Mouse (Mus musculus): ENCODE measurements at regions not wholly inside any gene's neighbourhood (a gene's known extent, or its start where the extent isn't known, plus 50 kb on each side); places are given as distances from the start of the nearest gene placed in this dataset.

DNA sequence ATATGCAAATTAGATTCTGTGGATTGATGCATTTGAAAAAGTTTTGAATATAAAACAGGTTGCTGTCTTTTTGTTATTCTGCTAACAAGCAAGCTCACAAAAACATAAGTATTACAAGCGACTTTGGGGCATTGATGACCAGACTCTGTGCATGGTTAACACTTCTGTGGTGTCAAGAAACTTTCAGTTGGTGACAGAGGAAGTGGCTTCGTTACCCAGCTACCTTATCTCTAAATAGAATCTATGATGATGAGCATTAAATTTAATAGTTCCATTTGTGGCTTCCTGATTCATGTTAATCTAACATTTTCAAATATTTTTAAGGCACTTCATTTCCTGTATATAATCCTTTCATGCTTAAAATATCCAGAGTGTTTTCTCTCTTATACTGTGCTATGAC is 100.8 kb downstream of the Tm2d1 start:
- DNase-seq (ENCODE audit: low spot score in 2 of 2), result no peak

DNA sequence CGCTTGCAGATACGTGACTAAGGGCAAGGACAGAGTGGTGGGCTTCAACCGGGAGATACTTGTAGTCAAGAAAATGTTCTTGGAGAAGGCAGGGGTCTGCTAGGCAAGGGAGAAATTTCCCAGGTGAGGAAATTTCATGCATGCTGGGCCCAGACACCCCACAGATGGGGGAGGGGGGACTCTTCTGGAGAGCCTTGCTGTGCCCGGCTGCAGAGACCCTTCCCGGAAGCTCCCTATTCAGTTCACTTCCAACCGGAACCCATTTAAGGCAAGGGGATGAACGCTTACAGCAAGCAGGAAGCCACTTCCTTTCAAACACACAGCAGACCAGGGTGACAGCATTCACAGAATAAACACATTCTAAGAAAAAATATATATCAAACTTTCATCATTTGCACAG is 124.8 kb downstream of the Tm2d1 start:
- DNase-seq (ENCODE audit: low spot score in 2 of 2), result no peak

DNA sequence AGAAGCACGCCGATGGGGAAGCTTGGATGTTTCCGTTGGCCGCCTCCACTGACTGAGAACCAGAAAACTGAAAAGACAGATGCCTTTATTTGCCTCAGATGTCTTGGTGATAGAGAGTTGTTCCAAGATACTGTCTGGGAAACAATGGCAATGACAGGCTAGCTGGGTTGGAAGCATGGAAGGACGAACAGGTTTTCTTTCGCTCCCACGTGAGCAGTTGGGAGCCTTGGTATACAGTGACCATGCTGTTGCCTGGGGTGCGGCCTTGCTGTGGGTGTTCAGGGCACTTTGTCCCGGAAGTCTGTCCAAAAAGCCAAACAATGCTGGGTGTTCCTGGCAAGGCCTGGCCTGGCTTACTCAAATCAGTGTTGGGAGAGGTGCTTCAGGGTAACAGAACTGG is 125.4 kb downstream of the Tm2d1 start:
- DNase-seq (ENCODE audit: low spot score in 2 of 2), result no peak

DNA sequence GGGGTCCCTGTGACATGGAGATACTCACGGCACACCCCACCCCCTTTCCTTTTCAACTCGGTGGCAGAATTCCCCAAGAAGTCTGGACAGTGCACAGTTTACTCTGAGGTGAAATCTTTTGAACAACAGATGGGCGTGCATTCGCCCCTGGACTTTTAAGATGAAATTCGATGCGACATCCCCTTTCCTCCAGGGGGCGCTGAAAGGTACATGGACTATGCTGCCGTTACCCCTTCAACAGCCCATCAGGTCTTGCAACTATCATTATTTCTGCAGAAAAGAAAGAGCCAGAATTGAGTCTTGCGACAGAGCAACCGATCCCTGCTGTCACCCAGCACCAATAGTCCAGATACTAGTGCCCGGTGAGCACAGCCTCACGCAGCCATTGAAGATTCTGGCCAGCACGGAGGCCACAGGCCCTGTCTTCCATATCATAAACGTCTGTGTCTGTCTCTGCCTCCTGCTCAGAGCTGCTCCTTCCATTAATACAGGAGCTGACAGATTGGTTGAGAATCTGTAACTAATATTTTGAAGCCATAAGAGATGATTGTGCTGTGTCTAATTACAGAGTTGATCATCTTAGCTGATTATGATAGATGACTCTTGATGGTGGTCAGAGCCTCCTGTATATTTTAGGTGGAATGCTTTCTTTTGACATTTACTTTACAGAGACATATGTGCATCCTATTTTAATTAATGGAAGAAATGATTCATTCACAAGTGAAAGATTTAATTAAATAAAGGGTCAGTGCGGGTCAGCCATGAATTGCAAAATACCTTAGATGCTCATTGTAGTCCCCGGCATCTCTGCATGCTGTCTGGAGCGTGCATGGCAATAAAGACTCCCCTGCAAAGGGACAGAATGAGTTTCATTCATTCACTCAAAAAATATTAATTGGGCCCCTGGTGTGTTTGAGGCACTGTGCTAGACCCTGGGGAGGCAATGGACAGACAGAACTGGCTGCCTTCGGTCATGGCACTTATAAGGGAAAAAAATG is 128.0 kb downstream of the Tm2d1 start:
- peak in 1 of 2 experiments; percentile 17 for DNase-seq (ENCODE audit: low spot score in 2 of 2)

DNA sequence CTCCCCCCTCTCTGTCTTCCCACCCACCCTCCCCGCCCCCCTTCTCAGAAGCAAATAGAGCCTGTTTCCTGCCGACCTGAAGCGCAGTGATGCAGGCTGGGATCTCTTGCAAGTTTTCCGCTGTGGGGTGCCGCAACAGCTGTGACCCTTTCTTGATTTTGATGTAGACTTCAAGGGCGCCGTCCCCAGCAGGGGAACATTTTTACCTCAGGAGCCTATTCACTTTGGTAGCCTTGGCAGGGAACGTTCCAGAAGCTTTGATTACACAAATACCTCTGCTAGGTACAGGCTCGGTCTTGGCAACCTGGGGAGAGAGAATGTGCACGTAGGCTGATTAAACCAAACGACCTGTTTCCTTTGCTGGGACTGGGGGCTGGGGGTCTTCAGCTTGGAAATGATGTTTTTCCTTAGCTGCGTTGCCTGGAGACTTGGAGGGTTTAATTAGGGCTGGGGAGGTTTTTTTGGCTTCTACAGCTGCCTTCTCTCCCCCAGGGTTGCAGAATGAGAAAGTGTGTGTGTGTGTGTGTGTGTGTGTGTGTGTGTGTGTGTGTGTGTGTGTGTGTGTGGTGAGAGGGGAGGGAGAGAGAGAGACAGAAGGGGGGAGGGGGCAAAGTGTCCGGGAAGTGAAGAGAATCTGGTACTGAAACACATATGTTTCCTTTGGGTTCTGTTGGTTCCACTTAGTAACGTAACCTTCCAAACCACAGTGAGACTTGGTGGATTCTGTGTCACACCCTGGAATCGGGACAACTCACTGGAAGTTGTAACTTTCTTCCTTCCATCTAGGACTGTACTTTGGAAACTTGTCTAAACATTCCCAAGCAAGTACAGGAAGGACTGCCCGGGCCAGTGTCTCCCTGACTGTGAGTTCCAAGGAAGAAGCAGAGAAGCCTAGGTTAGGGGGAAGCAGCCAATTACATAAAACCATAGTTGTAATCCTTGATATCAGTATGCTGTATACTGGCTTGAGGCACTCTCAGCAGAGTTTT is 138.9 kb downstream of the Tm2d1 start:
- DNase-seq (ENCODE audit: low spot score in 2 of 2), result peak; percentile 14 to 34

DNA sequence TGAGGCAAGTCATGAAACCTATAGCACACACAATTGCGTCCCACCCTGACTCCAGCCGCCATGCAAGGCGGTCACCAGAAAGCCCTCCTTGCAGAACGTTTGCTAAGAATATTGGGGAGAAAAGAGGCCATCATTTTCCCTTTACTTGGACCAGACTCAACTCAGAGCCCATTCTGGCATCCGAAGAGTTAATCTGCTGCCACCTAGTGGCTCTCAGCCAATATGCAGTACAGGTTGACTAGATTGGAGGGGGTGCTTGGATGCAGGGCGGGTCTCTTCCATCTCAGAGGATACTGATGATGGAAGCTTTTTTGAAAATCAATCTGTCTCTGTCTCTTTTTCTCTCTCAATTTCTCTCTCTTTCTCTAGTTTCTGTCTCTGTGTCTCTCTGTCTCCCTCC is 139.6 kb downstream of the Tm2d1 start:
- peak; percentile 30 to 51 for DNase-seq (ENCODE audit: low spot score in 2 of 2)

- DNase-seq (ENCODE audit: low spot score in 2 of 2), result no peak
Measured at GRCm38 (mm10) chr4:98241921-98242320, 141.2 kb downstream of the Tm2d1 start.

- DNase-seq (ENCODE audit: low spot score in 2 of 2), result no peak
Measured at GRCm38 (mm10) chr4:98240289-98240688, 142.8 kb downstream of the Tm2d1 start.

GRCm38 (mm10) chr4:98238075-98238474 is 145.0 kb downstream of the Tm2d1 start:
- no peak for DNase-seq (ENCODE audit: low spot score in 2 of 2)

DNA sequence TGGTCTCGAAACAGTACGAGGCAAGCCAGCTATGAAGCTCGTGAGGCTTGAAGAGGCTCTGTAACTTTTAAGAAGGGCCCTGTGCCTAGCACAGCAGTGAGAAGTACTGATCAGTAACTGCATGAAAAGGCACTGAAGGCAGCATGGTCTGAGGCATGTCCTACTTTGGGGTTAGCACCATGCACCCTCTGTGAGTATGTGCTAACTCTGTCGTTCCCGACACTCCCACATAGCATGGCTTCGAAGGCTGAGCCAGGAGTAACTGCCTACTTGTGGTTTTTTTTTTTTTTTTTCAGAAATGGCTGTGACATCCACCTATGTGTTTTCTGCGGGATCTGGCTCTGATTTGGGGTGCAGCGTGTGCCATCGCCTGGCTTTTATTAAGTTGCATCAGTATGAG is 145.6 kb downstream of the Tm2d1 start:
- DNase-seq (ENCODE audit: low spot score in 2 of 2), result no peak

DNA sequence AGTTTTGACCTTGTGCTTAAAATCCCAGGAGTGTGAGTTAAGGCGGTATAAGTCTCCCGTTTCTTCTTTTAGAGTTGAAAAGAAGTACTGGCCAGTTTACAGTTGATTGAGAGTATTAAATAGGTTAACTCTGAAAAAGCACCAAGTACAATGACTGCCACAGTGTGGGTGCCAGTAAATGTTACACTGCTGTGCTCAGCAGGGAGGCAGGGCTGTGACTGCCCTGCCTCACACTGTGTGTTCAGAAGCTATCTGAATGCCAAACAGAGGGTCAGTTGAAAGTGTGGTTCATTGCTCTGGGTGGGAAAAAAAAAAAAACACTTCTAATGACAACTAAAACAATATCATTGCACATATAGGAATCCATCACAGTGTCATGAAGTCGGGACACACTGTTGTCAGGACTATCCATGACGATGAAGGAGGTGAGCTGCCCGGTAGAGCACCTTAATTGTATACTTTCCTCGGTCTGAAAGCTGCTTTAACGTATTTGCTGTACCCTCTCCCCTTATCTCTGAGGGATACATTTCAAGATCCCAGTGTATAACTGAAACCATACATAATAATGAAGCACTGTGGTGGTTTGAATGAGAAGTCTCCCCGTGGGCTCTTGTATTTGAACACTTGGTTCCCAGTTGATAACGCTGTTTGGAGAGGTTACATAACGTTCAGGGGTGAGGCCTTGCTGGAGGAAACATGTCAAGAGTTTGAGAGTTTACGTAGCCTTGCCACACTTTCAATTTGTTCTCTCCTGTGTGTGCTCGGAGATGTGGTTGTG is 146.9 kb downstream of the Tm2d1 start:
- no peak for DNase-seq (ENCODE audit: low spot score in 2 of 2)

DNA sequence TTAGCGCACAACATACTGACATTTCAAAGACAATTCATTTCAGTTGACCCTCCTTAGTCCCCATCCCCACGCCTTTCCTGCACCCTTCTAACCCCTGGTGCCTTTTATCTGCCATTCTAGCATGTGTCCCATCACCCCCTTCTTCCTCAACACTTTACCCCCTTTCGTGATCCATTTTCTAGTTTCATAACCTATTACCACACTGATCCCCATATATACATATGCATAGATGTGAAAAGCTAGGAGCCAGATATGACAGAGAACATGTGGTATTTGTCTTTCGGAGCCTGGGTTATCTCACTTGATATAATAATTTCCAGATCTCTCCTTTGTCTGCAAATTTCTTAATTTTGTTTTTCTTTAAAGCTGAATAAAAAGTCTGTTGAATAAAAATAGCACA is 154.9 kb downstream of the Tm2d1 start:
- no peak for DNase-seq (ENCODE audit: low spot score in 2 of 2)

GRCm38 (mm10) chr4:98224366-98224765 is 158.7 kb downstream of the Tm2d1 start:
- no peak for DNase-seq (ENCODE audit: low spot score in 2 of 2)

GRCm38 (mm10) chr4:98223429-98223828 is 159.7 kb downstream of the Tm2d1 start:
- no peak for DNase-seq (ENCODE audit: low spot score in 2 of 2)

DNA sequence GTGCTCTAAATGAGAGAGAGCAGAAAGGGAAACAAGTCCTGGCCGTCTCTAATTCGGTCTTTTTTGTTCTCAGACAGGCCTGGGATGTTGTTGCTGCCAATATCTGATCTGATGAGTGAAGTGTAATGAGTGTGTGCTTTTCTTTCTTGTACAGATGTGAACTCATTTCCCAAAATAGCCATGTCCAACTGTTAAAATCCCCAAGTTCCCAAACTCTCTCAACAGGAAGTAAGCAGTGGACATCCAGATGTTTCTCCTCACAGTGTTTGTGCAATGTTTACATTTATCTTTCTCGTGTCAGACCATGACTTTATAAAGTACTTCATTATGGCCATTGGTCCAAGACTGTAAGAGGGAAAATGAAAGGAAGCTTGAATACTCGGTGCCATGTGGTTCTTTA is 161.5 kb downstream of the Tm2d1 start:
- DNase-seq (ENCODE audit: low spot score in 2 of 2), result no peak

GRCm38 (mm10) chr4:98215218-98215617 is 167.9 kb downstream of the Tm2d1 start:
- DNase-seq (ENCODE audit: low spot score in 2 of 2), result no peak

GRCm38 (mm10) chr4:98207446-98207845 is 175.7 kb downstream of the Tm2d1 start:
- DNase-seq (ENCODE audit: low spot score in 2 of 2), result no peak

DNA sequence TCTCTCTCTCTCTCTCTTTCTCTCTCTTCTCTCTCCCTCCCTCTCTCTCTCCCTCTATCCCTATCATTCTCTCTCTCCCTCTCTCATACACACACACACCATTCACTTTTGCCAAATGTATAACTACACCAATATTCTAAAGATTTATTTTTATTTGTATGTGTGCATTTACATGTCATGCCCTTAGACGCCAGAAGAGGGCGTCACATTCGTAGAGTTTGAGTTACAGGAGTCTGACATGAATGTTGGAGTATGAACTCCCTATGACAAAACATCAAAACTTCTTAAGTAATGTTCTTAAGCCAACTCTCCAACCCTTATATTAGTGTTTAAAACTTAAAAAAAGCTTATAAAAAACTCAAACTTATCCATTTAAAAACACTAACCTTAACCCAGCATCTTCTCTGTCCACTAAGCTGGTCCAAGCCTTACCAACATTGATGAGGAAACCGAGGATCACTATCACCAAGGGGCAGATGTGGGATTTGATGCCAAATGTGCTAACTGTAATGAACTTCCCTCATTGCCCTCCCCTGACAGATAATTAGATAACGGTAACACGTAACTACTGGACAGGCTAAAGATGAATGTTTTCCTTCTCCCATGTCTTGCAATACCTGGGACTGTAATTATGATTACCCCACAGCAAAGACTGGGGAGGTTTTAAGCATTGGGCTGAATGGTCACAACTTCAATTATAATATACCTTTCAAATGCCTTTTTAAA is 176.7 kb downstream of the Tm2d1 start:
- DNase-seq (ENCODE audit: low spot score in 2 of 2), result no peak

- no peak for DNase-seq (ENCODE audit: low spot score in 2 of 2)
Measured at GRCm38 (mm10) chr4:98203129-98203528, 180.0 kb downstream of the Tm2d1 start.

DNA sequence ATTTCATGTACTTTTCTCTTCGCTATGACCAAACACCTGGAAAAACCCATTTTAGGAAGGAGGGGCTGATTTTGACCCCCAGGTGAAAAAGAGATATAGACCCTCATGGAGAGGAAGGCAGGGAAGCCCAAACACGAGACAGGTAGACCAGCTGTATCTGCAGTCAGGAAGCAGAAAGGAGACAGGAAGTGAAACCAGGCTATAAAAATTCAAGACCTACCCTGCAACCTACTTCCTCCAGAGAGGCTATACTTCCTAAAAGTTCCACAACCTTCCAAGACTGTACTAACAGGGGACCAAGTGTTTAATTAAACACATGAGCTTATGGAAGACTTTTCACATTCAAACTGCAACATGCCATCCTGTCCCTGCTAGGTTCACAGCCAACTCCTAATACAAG is 180.9 kb downstream of the Tm2d1 start:
- DNase-seq (ENCODE audit: low spot score in 2 of 2), result no peak

Measured in left cerebral cortex, adult 18-20 months (tissue).